Mouse (Mus musculus) heart, postnatal 36 days (tissue): ENCODE measurements around the gene Anxa7. TPM values are rescaled to one million over a fixed set of nuclear protein-coding genes. Genes with fewer than 3 reads are reported as not detected.

Source experiments
- DNase-seq, 2 experiments: peaks; one replicate each; pipeline ENCODE4 v3.0.0; 2021 to 2022
- intact Hi-C: fragments of 180-260 bp; cut with DNase I; formaldehyde crosslinking; loops from one replicate; pipeline ENCODE4 v1.15.1; 2025
- total RNA-seq, 2 experiments: library from RNA; stranded (reverse); gene quantifications; 2 replicates each; pipeline ENCODE4 v1.2.3; 2021

The Anxa7 gene
- total RNA-seq = 10 to 100 TPM; 52.3 to 55.4 TPM

GRCm38 (mm10) chr14:20479291-20480194 lies at the start of gene Anxa7:
Anxa7 (minus strand) TSS chr14:20480133.
- DNase-seq = peak; percentile 78 to 85
- intact Hi-C loops = loop anchor here (2.0 to 10.0 kb wide), 3 partner anchors 67 to 195 kb away; partner anchors contain the start of genes Ppp3cb and Sec24c

DNA sequence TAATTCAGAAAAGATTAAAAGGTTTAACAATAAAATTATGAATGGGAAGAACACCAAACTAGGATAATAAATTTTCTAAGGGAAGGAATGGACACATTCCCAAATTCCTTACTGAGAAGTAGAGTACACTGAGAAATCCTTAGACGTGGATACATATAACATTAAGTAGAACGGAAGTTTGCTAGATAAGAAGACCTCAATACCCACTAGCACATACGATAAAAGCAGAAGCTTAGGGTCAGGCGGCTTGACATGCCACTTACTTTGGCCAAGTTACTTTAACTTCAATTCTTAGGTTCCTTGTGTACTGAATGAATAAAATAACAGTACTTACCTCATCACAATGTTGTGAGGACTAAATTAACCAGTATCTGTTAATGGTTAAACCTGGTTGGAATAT lies 49.7 kb upstream of the Anxa7 start:
- intact Hi-C loops = no loop called here
- no peak for DNase-seq

DNA sequence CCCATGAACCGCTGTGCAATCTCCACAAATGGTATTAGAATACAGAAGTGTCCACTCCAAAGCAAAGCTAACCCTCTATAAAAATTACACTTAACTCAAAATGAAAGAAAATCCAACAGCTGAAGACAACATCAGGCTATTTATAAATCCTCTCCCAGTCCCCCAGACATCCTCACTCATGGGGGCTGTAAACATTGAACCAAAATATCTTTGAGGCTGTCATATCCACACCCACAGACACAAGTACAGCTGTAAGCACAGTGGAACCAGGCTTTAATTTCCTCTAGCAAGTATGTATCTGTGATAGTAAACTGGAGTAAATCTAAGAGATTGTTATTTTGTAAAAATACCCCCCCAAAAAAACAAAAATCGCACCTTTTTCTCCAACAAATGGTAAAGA lies 40.2 kb upstream of the Anxa7 start:
- DNase-seq = no peak
- intact Hi-C loops = no loop called here

DNA sequence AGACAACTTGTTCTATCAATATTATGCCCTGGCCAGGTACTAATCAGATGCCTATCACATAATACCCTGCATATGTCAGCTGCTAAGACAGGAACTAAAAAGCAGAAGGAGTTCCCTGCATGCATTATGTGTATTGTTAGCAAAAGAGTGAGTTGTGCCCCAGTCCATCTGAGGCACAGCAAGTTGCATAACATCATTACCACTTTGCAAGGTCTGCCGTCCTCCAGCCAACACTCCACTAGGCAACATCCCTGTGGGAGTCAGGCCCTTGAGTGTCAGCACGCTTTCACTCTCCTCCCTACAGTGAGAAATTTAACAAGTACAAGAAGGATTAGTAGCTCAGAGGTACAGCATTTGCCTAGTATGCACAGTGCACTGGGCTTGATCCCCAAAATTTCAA lies 28.5 kb upstream of the Anxa7 start:
- DNase-seq = no peak

GRCm38 (mm10) chr14:20502966-20503365 lies 23.0 kb upstream of the Anxa7 start:
- intact Hi-C loops = no loop called here
- no peak for DNase-seq

More for the DNA sequence above, 28.5 kb upstream of the Anxa7 start:
- intact Hi-C loops = no loop called here

DNA sequence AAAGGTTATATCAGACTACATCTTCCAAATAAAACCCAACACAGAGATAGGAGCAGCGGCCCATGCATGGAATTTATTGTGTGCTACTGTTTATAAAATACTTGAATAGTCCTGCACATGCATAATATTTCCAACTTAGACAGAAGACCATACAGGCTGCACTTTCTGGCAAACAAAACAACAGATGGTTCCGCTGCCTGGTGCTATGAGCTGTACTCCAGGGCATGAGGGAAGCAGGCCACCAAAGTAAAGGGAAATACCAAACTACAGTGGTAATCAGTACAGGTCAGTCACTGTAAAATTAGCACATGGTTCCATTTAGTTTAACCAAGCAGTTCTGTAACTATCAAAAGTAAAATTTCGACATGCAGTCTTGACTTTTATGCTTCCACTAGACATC lies 20.0 kb upstream of the Anxa7 start:
- DNase-seq = no peak
- intact Hi-C loops = no loop called here

DNA sequence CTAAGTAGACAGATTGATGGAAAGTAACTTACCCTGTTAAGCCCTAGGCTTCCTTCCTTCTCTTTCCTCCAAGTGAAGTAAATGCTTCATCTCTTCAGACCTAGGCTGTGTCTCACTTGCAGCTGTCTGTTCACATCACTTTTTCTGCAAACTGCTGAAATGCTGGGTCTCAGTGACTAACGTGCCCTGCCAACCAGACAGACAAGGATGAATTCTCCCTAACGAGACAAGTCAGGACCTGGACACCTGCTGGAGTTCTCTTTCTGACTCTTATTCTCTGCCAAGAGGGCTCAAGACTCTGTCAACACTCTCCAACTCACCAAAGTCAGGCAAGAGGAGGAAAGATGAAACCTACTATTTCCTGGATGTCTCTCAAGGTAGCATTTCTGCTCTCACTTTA lies 16.7 kb upstream of the Anxa7 start, which contains the start of gene Mss51:
Gene Mss51, minus strand, starts transcription at position 299 of the 400 bp plus-strand sequence.
- DNase-seq = no peak
- intact Hi-C loops = no loop called here

- intact Hi-C loops = no loop called here
- DNase-seq = no peak
Measured at GRCm38 (mm10) chr14:20486031-20486430, 6.1 kb upstream of the Anxa7 start.

- intact Hi-C loops = no loop called here
- no peak for DNase-seq
Measured at GRCm38 (mm10) chr14:20482051-20482751, 2.3 kb upstream of the Anxa7 start.

DNA sequence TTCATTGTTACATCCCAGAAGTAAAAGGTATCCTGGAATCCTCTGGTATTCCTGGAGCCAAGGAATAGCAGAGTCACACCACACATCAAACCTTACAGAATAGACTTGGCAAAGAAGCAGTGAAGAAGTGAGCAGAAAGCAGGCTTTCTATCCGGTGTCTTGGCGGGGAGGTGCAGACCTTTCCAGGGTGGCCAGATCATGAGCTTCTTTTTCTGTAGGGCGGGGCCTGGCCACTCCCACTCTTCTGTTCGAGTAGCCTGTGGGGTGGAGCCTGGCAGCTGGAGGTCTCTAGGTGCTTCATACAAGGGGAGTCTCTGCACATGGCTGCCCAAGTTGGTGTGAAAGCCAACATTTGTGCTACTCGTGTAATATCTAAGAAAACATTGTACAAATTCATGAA lies 1.3 kb upstream of the Anxa7 start:
- intact Hi-C loops = no loop called here
- DNase-seq = no peak

GRCm38 (mm10) chr14:20480195-20480579 lies 254 bp upstream of the Anxa7 start:
- DNase-seq = no peak
- intact Hi-C loops = no loop called here

DNA sequence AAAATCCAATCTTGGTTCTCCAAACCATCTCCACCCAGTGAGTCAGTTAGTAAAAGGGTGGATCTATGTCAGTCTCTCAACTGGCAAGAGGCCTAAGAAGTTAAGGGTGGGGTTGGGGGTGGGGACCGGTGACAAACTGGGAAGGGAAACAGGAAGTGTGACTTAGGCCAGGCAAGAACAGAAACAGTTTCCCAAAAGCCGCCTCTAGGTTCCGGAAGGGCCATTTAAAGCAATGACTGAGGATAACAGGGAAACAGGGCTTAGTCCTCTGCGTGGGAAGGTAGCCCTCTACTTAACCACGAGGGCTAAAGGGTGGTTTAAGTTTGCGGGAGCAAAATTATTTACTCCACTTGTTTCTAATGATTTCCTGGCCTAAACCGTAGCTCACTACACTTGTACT lies 1.1 kb downstream of the Anxa7 start:
- intact Hi-C loops = loop anchor here (2.0 to 10.0 kb wide), 3 partner anchors 68 to 196 kb away; partner anchors contain the start of genes Ppp3cb and Sec24c
- peak; percentile 49 to 64 for DNase-seq

DNA sequence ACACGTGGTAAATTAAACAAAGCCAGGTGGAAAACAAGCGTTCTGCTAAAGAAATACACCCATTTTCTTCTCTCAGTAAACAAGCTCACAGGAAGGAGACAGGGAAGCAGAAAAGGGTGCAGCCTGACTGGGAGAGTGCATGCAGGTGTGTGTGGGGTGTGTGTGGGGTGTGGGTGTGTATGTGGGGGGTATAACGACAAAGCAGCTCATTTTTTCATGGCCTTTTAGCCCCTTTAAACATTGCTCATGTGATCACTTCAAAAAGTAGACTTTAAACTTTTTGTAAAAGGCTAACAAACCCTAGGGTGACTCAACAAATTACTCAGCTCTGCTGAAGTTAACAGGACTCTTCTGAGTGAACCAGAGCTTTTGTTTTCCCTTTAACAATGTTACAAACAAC lies 1.5 kb downstream of the Anxa7 start:
- intact Hi-C loops = loop anchor here (2.0 to 10.0 kb wide), 3 partner anchors 68 to 196 kb away; partner anchors contain the start of genes Ppp3cb and Sec24c
- DNase-seq = no peak

GRCm38 (mm10) chr14:20477261-20478025 lies 2.5 kb downstream of the Anxa7 start:
- DNase-seq = no peak
- intact Hi-C loops = loop anchor here (2.0 to 10.0 kb wide), 3 partner anchors 69 to 197 kb away; partner anchors contain the start of genes Ppp3cb and Sec24c

- DNase-seq = no peak
- intact Hi-C loops = no loop called here
Measured at GRCm38 (mm10) chr14:20460216-20460615, 19.7 kb downstream of the Anxa7 start.

DNA sequence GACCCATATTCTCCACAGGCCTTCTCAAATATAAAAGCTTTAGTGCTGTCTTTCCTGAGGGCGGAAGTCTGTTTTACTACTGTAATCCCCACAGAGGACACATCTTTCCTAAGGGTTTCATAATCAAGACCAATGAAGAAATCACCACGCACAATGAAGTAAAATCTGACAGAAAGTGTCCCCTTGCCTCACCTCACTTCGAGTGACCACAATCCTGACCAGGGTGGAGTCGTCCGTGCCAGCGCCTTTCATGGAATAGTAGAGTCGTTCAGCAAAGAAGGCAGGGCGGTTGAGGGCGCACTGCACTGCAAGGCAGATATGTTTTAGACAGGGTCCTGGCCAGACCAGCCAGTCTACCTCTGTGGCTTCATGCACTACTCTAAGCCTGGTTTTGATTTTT lies 21.6 kb downstream of the Anxa7 start:
- no peak for DNase-seq
- intact Hi-C loops = no loop called here

DNA sequence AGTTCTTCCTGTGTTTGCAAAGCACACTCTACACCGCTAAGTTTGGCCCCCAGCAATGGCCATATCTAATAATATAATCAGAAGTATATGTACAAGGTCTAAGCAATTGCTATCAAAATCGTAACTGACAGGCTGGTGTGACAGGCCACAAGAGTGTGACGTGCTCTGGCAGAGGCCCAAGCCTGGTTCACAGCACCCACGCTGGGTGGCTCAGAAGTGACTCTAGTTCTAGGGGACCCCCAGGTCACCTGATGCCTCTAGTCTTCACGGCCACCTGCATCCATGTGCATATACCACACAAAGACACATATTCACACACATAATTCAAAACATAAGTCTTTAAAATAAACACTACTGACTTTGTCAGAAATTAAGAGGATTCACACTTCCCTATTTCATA lies 27.0 kb downstream of the Anxa7 start:
- no peak for DNase-seq
- intact Hi-C loops = no loop called here

- intact Hi-C loops = no loop called here
- peak; percentile 24 to 26 for DNase-seq
Measured at GRCm38 (mm10) chr14:20451765-20452331, 28.1 kb downstream of the Anxa7 start, which contains the start of gene Cfap70. Cfap70 (minus strand) TSS chr14:20452226.

- DNase-seq = no peak
Measured at GRCm38 (mm10) chr14:20451302-20451701, 28.6 kb downstream of the Anxa7 start.

GRCm38 (mm10) chr14:20447209-20447608 lies 32.7 kb downstream of the Anxa7 start:
- no peak for DNase-seq
- intact Hi-C loops = no loop called here

More at GRCm38 (mm10) chr14:20451302-20451701, 28.6 kb downstream of the Anxa7 start:
- intact Hi-C loops = no loop called here
